Mouse (Mus musculus) mammary gland, adult 2 months (tissue): Measurements from ENCODE around the gene Sf3a2. TPM values are rescaled to one million over a fixed set of nuclear protein-coding genes. Genes with fewer than 3 reads are reported as not detected.

ENCODE experiments used
- polyA plus RNA-seq: library from polyadenylated mRNA; depleted of rRNA; stranded (reverse); fragments of >200 nt; gene quantifications from 2 replicates; pipeline ENCODE4 v1.2.3, GENCODE M21; 2012; ENCODE audit warnings: low replicate concordance; rRNA removed

The Sf3a2 gene
- polyA plus RNA-seq = 28.5 and 70.7 TPM in 2 replicates

GRCm38 (mm10) chr10:80798150-80799006 lies at the start of gene Sf3a2, which contains the start of gene Plekhj1:
TSS of gene Sf3a2 (plus strand) at chr10:80798198.
TSS of gene Plekhj1 (minus strand) at chr10:80798626.

GRCm38 (mm10) chr10:80754594-80755290 lies 43.3 kb upstream of the Sf3a2 start, which contains the start of gene Dot1l:
TSS of gene Dot1l (plus strand) at chr10:80755206.

GRCm38 (mm10) chr10:80804916-80805315 lies 6.9 kb downstream of the Sf3a2 start, which contains the start of gene Amh:
TSS of gene Amh (plus strand) at chr10:80805243.

GRCm38 (mm10) chr10:80813366-80813765 lies 15.4 kb downstream of the Sf3a2 start, which contains the start of gene Jsrp1:
TSS of gene Jsrp1 (minus strand) at chr10:80813498.

GRCm38 (mm10) chr10:80826151-80827062 lies 28.4 kb downstream of the Sf3a2 start, which contains the start of gene Oaz1:
TSS of gene Oaz1 (plus strand) at chr10:80826656.

GRCm38 (mm10) chr10:80843931-80844547 lies 46.0 kb downstream of the Sf3a2 start, which contains the start of gene Lingo3:
TSS of gene Lingo3 (minus strand) at chr10:80844039.

Other genes with a start within 250 kb of the Sf3a2 start
- gene Rexo1, start 236.6 kb upstream of the Sf3a2 start, polyA plus RNA-seq = 51.6 and 93.8 TPM in 2 replicates
- 17.2 and 59.7 TPM in 2 replicates for gene Klf16, start 220.9 kb upstream of the Sf3a2 start, polyA plus RNA-seq
- 205 and 464 TPM in 2 replicates for gene Abhd17a, start 207.9 kb upstream of the Sf3a2 start, polyA plus RNA-seq
- gene Scamp4, start 195.3 kb upstream of the Sf3a2 start, polyA plus RNA-seq = 135 and 145 TPM in 2 replicates
- gene Adat3, start 195.3 kb upstream of the Sf3a2 start, polyA plus RNA-seq = 11.8 and 32.4 TPM in 2 replicates
- 2.7 and 3.6 TPM in 2 replicates for gene Gm49322, start 192.2 kb upstream of the Sf3a2 start, polyA plus RNA-seq
- 181 and 382 TPM in 2 replicates for gene Csnk1g2, start 175.4 kb upstream of the Sf3a2 start, polyA plus RNA-seq
- 87.3 and 118 TPM in 2 replicates for gene Btbd2, start 141.1 kb upstream of the Sf3a2 start, polyA plus RNA-seq
- gene Mknk2, start 120.1 kb upstream of the Sf3a2 start, polyA plus RNA-seq = 740 and 1,180 TPM in 2 replicates
- gene Mob3a, start 96.2 kb upstream of the Sf3a2 start, polyA plus RNA-seq = 80.9 and 125 TPM in 2 replicates
- 46.0 and 58.0 TPM in 2 replicates for gene Izumo4, start 96.0 kb upstream of the Sf3a2 start, polyA plus RNA-seq
- 127 and 144 TPM in 2 replicates for gene Ap3d1, start 55.9 kb upstream of the Sf3a2 start, polyA plus RNA-seq
- 18.6 and 59.0 TPM in 2 replicates for gene Dot1l, start 43.0 kb upstream of the Sf3a2 start, polyA plus RNA-seq
- 48.7 and 79.2 TPM in 2 replicates for gene Plekhj1, start 428 bp downstream of the Sf3a2 start, polyA plus RNA-seq
- 0.47 and 3.1 TPM in 2 replicates for gene Amh, start 7.0 kb downstream of the Sf3a2 start, polyA plus RNA-seq
- 0.38 and 44.2 TPM in 2 replicates for gene Jsrp1, start 15.3 kb downstream of the Sf3a2 start, polyA plus RNA-seq
- 1,126 and 1,128 TPM in 2 replicates for gene Oaz1, start 28.5 kb downstream of the Sf3a2 start, polyA plus RNA-seq
- gene Lingo3, start 45.8 kb downstream of the Sf3a2 start, polyA plus RNA-seq = 3.3 TPM in 1 of 2 replicates, not detected in the other
- gene Lsm7, start 57.0 kb downstream of the Sf3a2 start, polyA plus RNA-seq = 89.6 and 111 TPM in 2 replicates
- gene Sppl2b, start 57.1 kb downstream of the Sf3a2 start, polyA plus RNA-seq = 96.5 and 123 TPM in 2 replicates
- 0.13 and 0.14 TPM in 2 replicates for gene Tmprss9, start 73.7 kb downstream of the Sf3a2 start, polyA plus RNA-seq
- gene Timm13, start 102.8 kb downstream of the Sf3a2 start, polyA plus RNA-seq = 202 and 257 TPM in 2 replicates
- gene Lmnb2, start 120.0 kb downstream of the Sf3a2 start, polyA plus RNA-seq = 11.2 and 14.6 TPM in 2 replicates
- gene Gadd45b, start 131.9 kb downstream of the Sf3a2 start, polyA plus RNA-seq = 31.8 and 52.6 TPM in 2 replicates
- 6.4 and 7.3 TPM in 2 replicates for gene Gng7, start 216.7 kb downstream of the Sf3a2 start, polyA plus RNA-seq
- 0.09 and 0.27 TPM in 2 replicates for gene Diras1, start 227.5 kb downstream of the Sf3a2 start, polyA plus RNA-seq
- gene Slc39a3, start 239.2 kb downstream of the Sf3a2 start, polyA plus RNA-seq = 36.6 and 42.0 TPM in 2 replicates